ENCODE assay signal across 17 mouse cellular contexts in the genomic region with DNA sequence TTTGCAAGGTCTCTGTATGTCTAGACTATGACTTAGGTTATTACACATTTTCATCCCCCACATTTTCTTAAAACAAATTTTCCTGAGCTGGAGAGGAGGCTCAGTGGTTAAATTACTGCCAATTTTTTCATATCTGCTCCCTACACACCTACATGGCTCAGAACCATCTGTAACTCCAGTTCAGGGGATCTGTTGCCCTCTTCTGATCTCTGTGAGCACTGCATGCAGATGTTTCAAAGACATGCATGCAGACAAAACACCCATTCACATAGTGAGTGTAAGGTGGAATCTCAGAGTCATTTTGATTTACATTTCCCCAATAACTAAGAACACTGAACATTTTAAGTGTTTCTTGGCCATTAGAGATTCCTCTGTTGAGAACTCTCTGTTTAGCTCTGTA. TPM values are rescaled to one million over a fixed set of nuclear protein-coding genes. Genes with fewer than 3 reads are reported as not detected.
DNase-seq lines count a peak whose midpoint lies in the region; ATAC-seq and TF ChIP-seq lines count a peak whose summit lies in the region.
"Had no signal": no experiment of that assay in that cellular context is flagged by ENCODE, and none has a peak within 500 bp of the region (broad histone marks: within the 10 kb centered on the region; RNA-seq: fewer than 3 reads in every experiment).

No protein-coding gene starts in this region.

- peak; percentile 66 for TF ChIP-seq CTCF in intestine, postnatal 0 days (IDR thresholded peaks at IDR 0.05; ENCODE audit: low read depth)
- peak; percentile 18; the same call in 1 of the 2 replicates for TF ChIP-seq CTCF in lung, embryonic 14.5 days (IDR thresholded peaks at IDR 0.05; ENCODE audit: low read depth)

- H3K27ac ChIP-seq in intestine, postnatal 0 days (ENCODE audit: low read depth, low read length) = no peak overlapping the region
- no peak overlapping the region for H3K27ac ChIP-seq in intestine, embryonic 15.5 days
- H3K27ac ChIP-seq in lung, embryonic 14.5 days (ENCODE audit: low read depth) = no peak overlapping the region
- H3K27ac ChIP-seq: heart, embryonic 10.5 days; liver, embryonic 13.5 days had no signal

- H3K9me3 ChIP-seq in intestine, postnatal 0 days (ENCODE audit: control insufficient read depth) = no peaks in the 10 kb centered on the region
- no peaks in the 10 kb centered on the region for H3K9me3 ChIP-seq in intestine, embryonic 15.5 days
- no peaks in the 10 kb centered on the region for H3K9me3 ChIP-seq in lung, embryonic 14.5 days (ENCODE audit: low read depth, low read length)
- H3K9me3 ChIP-seq: heart, embryonic 10.5 days; liver, embryonic 13.5 days had no signal

- no peaks in the 10 kb centered on the region for H3K4me1 ChIP-seq in intestine, postnatal 0 days (replicated peaks; ENCODE audit: control insufficient read depth, insufficient read depth, low read length)
- H3K4me1 ChIP-seq in intestine, embryonic 15.5 days (replicated peaks) = no peaks in the 10 kb centered on the region
- H3K4me1 ChIP-seq in lung, embryonic 14.5 days (ENCODE audit: insufficient read depth) = no peaks in the 10 kb centered on the region
- H3K4me1 ChIP-seq: heart, embryonic 10.5 days; liver, embryonic 13.5 days had no signal

- H3K27me3 ChIP-seq in intestine, postnatal 0 days (replicated peaks; ENCODE audit: control insufficient read depth, insufficient read depth, low read length) = no peaks in the 10 kb centered on the region
- H3K27me3 ChIP-seq in intestine, embryonic 15.5 days (replicated peaks) = no peaks in the 10 kb centered on the region
- no peaks in the 10 kb centered on the region for H3K27me3 ChIP-seq in lung, embryonic 14.5 days (ENCODE audit: insufficient read depth, low read length)
- H3K27me3 ChIP-seq: liver, embryonic 13.5 days had no signal

- no peak overlapping the region for H3K4me2 ChIP-seq in intestine, postnatal 0 days (replicated peaks; ENCODE audit: low read depth)
- H3K4me2 ChIP-seq in intestine, embryonic 15.5 days (replicated peaks) = no peak overlapping the region
- H3K4me2 ChIP-seq in lung, embryonic 14.5 days = no peak overlapping the region
- H3K4me2 ChIP-seq: liver, embryonic 13.5 days had no signal

- ATAC-seq in intestine, postnatal 0 days = no peak
- no peak for ATAC-seq in intestine, embryonic 15.5 days
- ATAC-seq in lung, embryonic 14.5 days (ENCODE audit: insufficient read depth) = no peak
- no peak for ATAC-seq in granulocyte monocyte progenitor cell, adult 5-6 weeks (replicated peaks; ENCODE audit: poor library complexity, severe bottlenecking)
- ATAC-seq: forebrain, embryonic 16.5 days had no signal

- H3K36me3 ChIP-seq in intestine, postnatal 0 days (ENCODE audit: control insufficient read depth, insufficient read depth) = no peaks in the 10 kb centered on the region
- H3K36me3 ChIP-seq in intestine, embryonic 15.5 days = no peaks in the 10 kb centered on the region
- H3K36me3 ChIP-seq in lung, embryonic 14.5 days (ENCODE audit: insufficient read depth) = no peaks in the 10 kb centered on the region
- H3K36me3 ChIP-seq: heart, embryonic 10.5 days; liver, embryonic 13.5 days had no signal

- no peak overlapping the region for H3K9ac ChIP-seq in intestine, postnatal 0 days (ENCODE audit: low read depth, low read length)
- no peak overlapping the region for H3K9ac ChIP-seq in intestine, embryonic 15.5 days
- H3K9ac ChIP-seq in lung, embryonic 14.5 days = no peak overlapping the region
- H3K9ac ChIP-seq: liver, embryonic 13.5 days had no signal

- peak; percentile 29 for DNase-seq in lung, embryonic 14.5 days
- no peak for DNase-seq in lung, postnatal 10 days
- peak; percentile 15 for DNase-seq in R1 (ENCODE audit: low read depth, low spot score)
- DNase-seq in embryo, embryonic 11 days = peak; percentile 19
- DNase-seq: cerebellum, adult 11 months; gastrocnemius, postnatal 10 days; heart, postnatal 4 days; left cerebral cortex, postnatal 4 days; liver, embryonic 13.5 days had no signal

- no peak overlapping the region for H3K4me3 ChIP-seq in intestine, postnatal 0 days (ENCODE audit: low read depth, low read length)
- no peak overlapping the region for H3K4me3 ChIP-seq in intestine, embryonic 15.5 days (replicated peaks)
- no peak overlapping the region for H3K4me3 ChIP-seq in lung, embryonic 14.5 days (ENCODE audit: low read depth, low read length)
- H3K4me3 ChIP-seq: erythroblast, embryonic 14.5 days; heart, embryonic 10.5 days; liver, embryonic 13.5 days had no signal

RNA-seq across cellular contexts. Expression of gene Rfx6, which starts 8.2 kb away (rescaled TPM):
- polyA plus RNA-seq in intestine, postnatal 0 days (2015; fragmentation: Nextera tagmentation; extraction: Ambion mirVana) = 0.31 and 0.39 TPM in 2 replicates
- polyA plus RNA-seq in intestine, embryonic 15.5 days (2015; fragmentation: Nextera tagmentation; extraction: Ambion mirVana) = 2.0 and 2.2 TPM in 2 replicates
- 0.13 TPM in 1 of 2 replicates, not detected in the other for polyA plus RNA-seq in lung, embryonic 14.5 days (2014; fragmentation: Nextera tagmentation; extraction: Ambion mirVana)
- total RNA-seq in granulocyte monocyte progenitor cell, adult 5-6 weeks (2014; fragmentation: Nextera tagmentation) = not detected in 2 replicates
- total RNA-seq in granulocyte monocyte progenitor cell, adult 5-6 weeks (2017) = not detected in 2 replicates
- total RNA-seq: gastrocnemius, postnatal 10 days; heart, postnatal 4 days; layer of hippocampus, postnatal 14 days; left cerebral cortex, postnatal 4 days had no signal
- polyA plus RNA-seq: erythroblast, embryonic 14.5 days; forebrain, embryonic 16.5 days; liver, embryonic 13.5 days; neural tube, embryonic 14.5 days had no signal

RNA-seq across cellular contexts. Expression of gene Gprc6a, which starts 38.1 kb away (rescaled TPM):
- polyA plus RNA-seq in intestine, postnatal 0 days (2015; fragmentation: Nextera tagmentation; extraction: Ambion mirVana) = 0.07 TPM in 1 of 2 replicates, not detected in the other
- not detected in 2 replicates for polyA plus RNA-seq in intestine, embryonic 15.5 days (2015; fragmentation: Nextera tagmentation; extraction: Ambion mirVana)
- polyA plus RNA-seq in lung, embryonic 14.5 days (2014; fragmentation: Nextera tagmentation; extraction: Ambion mirVana) = 1.9 and 2.0 TPM in 2 replicates
- not detected in 2 replicates for total RNA-seq in granulocyte monocyte progenitor cell, adult 5-6 weeks (2014; fragmentation: Nextera tagmentation)
- total RNA-seq in granulocyte monocyte progenitor cell, adult 5-6 weeks (2017) = not detected in 2 replicates
- total RNA-seq: gastrocnemius, postnatal 10 days; heart, postnatal 4 days; layer of hippocampus, postnatal 14 days; left cerebral cortex, postnatal 4 days had no signal
- polyA plus RNA-seq: erythroblast, embryonic 14.5 days; forebrain, embryonic 16.5 days; heart, embryonic 10.5 days; liver, embryonic 13.5 days; neural tube, embryonic 14.5 days had no signal
